Mouse (Mus musculus) lung, embryonic 14.5 days (tissue): ENCODE measurements around the gene Olfr71. TPM values are rescaled to one million over a fixed set of nuclear protein-coding genes. Genes with fewer than 3 reads are reported as not detected.

Experiments
- ATAC-seq: fragments of 200-750 bp; cut with Nextera tagmentation; 2 replicates; pipeline ENCODE4 v1.8.0; 2017; ENCODE audit warnings: mild to moderate bottlenecking, moderate TSS enrichment, moderate library complexity; ENCODE audit not compliant: insufficient read depth
- DNase-seq: peaks from one replicate; pipeline ENCODE4 v3.0.0-alpha.2; 2015
- H3K27ac ChIP-seq: fragments of 300-500 bp; sonication (generic); 2 replicates; pipeline ENCODE4 v1.5.1; 2014; ENCODE audit warnings: low read depth, mild to moderate bottlenecking, moderate library complexity
- H3K27me3 ChIP-seq: fragments of 300-500 bp; sonication (generic); 2 replicates; pipeline ENCODE4 v1.6.1; 2014; ENCODE audit warnings: low read length, control low read depth; ENCODE audit not compliant: insufficient read depth
- H3K36me3 ChIP-seq: fragments of 300-500 bp; sonication (generic); 2 replicates; pipeline ENCODE4 v1.6.1; 2014; ENCODE audit warnings: control low read depth; ENCODE audit not compliant: insufficient read depth
- H3K4me1 ChIP-seq: fragments of 300-500 bp; sonication (generic); 2 replicates; pipeline ENCODE4 v1.6.1; 2014; ENCODE audit warnings: antibody characterized with exemption, control low read depth; ENCODE audit not compliant: insufficient read depth
- H3K4me2 ChIP-seq: fragments of 300-500 bp; sonication (generic); 2 replicates; pipeline ENCODE4 v1.6.1; 2014; ENCODE audit warnings: mild to moderate bottlenecking
- H3K4me3 ChIP-seq: fragments of 300-500 bp; sonication (generic); 2 replicates; pipeline ENCODE4 v1.5.1; 2014; ENCODE audit warnings: low read depth, low read length
- H3K9ac ChIP-seq: fragments of 300-500 bp; sonication (generic); 2 replicates; pipeline ENCODE4 v1.6.1; 2014
- H3K9me3 ChIP-seq: fragments of 300-500 bp; sonication (generic); 2 replicates; pipeline ENCODE4 v1.6.1; 2016; ENCODE audit warnings: low read depth, low read length, control low read depth
- CTCF ChIP-seq: IDR thresholded peaks from 2 replicates; pipeline ENCODE4 v1.5.1; 2016; ENCODE audit warnings: antibody characterized with exemption, low read depth
- WGBS: fragments of 180-500 bp; shearing (Covaris S2); extraction: QIAGEN DNeasy Blood & Tissue Kit; methylation state at CpG from one replicate; pipeline ENCODE4 v1.1.7; 2014; 5-methylcytosine and 5-hydroxymethylcytosine counted together
- polyA plus RNA-seq: library from polyadenylated mRNA; unstranded; fragments of >200 nt; fragmentation: Nextera tagmentation; extraction: Ambion mirVana; gene quantifications from 2 replicates; pipeline ENCODE4 v1.2.1, GENCODE M21; 2014

Gene Olfr71
- polyA plus RNA-seq, 1 experiment from 2014 or later, result not detected

DNA sequence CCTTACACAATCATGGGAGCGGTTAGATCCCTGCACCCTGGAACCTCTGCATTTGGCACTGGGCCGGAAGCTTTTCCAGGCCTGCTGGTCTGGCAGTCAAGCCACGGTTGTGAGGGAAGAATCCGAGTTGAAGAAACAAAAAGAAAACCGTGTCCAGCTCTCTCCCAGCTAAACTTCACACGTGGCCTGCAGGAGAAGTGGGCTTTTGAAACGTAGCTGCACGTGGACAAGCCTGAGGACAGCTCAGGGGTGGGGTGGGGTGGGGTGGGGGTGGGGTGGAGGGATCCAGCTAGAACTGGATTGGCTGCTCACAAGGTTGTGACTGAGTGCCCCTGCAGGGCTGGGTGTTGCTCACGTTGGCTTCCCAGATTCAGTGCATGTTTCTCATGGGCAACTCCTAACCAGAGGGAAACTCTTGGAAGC is 14.8 kb downstream of the Olfr71 start:
- Histone ChIP-seq H3K36me3 (no peaks in the 10 kb centered on the region), H3K9me3 (no peaks in the 10 kb centered on the region), H3K27ac (no peak overlapping the region), H3K9ac (no peak overlapping the region), H3K4me1 (no peaks in the 10 kb centered on the region), H3K27me3 (no peaks in the 10 kb centered on the region), H3K4me2 (no peak overlapping the region), H3K4me3 (no peak overlapping the region)
- ATAC-seq, result peak; percentile 73
- peak; percentile 34 for DNase-seq
- TF ChIP-seq CTCF, result no peak
- WGBS, result 21% methylated on average over 9 of the region's 9 CpGs

DNA sequence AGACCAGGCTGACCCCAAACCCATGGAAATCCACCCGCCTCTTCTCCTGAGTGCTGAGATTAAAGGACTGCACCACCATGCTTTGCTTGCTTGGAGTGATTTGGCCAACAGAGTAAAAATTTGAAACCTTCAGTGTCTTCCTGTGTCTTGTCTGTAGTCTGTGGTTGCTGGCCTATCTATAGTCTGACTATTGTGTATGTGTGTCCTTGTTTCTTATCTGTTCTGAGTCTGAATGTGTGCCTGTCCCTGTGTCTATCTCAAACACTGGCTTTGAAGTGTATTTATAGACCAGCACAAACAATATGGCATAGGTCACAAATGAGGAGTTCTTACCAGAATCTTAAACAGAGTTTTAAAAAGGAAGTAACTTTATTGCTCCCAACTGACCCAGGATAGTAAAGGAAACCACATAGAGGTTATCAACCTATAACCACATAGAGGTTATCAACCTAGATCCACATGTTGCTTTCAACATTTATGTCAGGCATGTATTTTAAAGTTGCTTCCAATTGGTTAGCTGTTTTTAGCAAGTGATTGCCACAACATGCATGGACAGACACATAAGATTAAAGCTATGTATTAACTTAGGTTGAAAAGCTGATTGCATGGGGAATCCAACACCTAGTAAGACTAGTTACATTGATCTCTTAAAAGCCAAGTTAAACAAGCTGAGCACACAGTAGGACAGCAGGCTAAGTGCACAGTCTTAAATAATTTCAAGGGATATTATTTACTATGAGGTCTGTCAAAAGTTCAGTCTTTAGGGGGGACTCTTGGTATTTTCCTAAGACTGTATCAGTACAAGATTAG is 15.4 kb downstream of the Olfr71 start:
- no peak for TF ChIP-seq CTCF
- H3K36me3 ChIP-seq, result no peaks in the 10 kb centered on the region
- WGBS, result 69% methylated on average over 1 of the region's 1 CpGs
- no peaks in the 10 kb centered on the region for H3K27me3 ChIP-seq
- no peaks in the 10 kb centered on the region for H3K9me3 ChIP-seq
- no peaks in the 10 kb centered on the region for H3K4me1 ChIP-seq
- no peak for ATAC-seq
- H3K9ac ChIP-seq, result no peak overlapping the region
- H3K27ac ChIP-seq, result no peak overlapping the region
- H3K4me3 ChIP-seq, result no peak overlapping the region
- no peak for DNase-seq
- H3K4me2 ChIP-seq, result no peak overlapping the region

DNA sequence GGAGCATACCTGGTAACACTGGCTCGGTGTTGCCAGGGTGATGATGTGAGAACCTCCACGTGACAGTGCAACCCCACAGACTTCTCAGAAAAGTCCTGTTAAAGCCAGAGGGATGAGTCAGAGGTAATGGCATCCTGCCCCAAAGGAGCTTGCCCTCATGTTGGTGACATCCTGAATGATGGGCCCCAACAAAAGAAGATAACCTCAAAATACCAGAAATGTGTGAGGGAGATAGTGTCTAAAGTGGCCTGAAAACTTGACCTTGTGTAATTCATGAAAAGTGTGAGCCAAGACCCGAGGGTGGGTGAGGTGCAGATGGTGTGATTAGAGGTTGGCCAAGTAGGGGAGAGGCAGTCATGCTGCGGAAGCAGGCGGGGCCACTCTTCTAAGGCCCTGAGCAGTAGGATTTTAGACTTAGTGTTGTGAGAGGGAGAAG is 16.2 kb downstream of the Olfr71 start:
- DNase-seq (no peak), ATAC-seq (0 out of 2 replicates have a peak, but pooled peaks have one; percentile 28)
- 56% methylated on average over 5 of the region's 5 CpGs for WGBS

DNA sequence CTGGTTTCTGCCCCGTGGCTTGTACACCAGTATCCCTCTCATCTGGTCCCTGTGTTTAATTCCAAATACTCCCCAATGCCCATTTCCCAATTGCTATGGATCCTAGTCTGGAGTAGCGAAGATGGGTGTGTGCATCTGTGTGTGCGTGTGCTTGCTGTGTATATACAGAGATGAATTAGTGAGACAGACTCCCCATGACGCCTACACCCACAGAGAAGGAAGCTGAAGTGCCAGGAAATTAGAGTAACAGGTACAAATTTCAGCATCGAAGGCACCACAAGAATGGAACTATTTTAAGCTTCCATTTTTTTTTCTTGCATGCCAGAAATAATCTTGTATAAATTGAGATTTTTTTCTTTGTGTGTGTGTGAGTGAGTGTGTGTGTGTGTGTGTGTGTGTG is 19.0 kb downstream of the Olfr71 start:
- H3K4me1 ChIP-seq, result no peaks in the 10 kb centered on the region
- H3K27ac ChIP-seq, result no peak overlapping the region
- no peak for TF ChIP-seq CTCF
- ATAC-seq (no peak), DNase-seq (no peak)
- H3K4me2 ChIP-seq, result no peak overlapping the region
- WGBS, result 74% methylated on average over 5 of the region's 5 CpGs
- no peak overlapping the region for H3K4me3 ChIP-seq
- H3K9me3 ChIP-seq, result no peaks in the 10 kb centered on the region
- no peak overlapping the region for H3K9ac ChIP-seq
- no peaks in the 10 kb centered on the region for H3K27me3 ChIP-seq
- H3K36me3 ChIP-seq, result 0 out of 2 replicates have a peak, but pooled peaks cover 3% of the 10 kb centered on the region

More for the DNA sequence above, 16.2 kb downstream of the Olfr71 start:
- Histone ChIP-seq H3K4me3 (no peak overlapping the region), H3K4me2 (no peak overlapping the region), H3K36me3 (no peaks in the 10 kb centered on the region), H3K27ac (no peak overlapping the region), H3K9ac (no peak overlapping the region), H3K9me3 (no peaks in the 10 kb centered on the region), H3K4me1 (no peaks in the 10 kb centered on the region), H3K27me3 (no peaks in the 10 kb centered on the region)
- no peak for TF ChIP-seq CTCF

DNA sequence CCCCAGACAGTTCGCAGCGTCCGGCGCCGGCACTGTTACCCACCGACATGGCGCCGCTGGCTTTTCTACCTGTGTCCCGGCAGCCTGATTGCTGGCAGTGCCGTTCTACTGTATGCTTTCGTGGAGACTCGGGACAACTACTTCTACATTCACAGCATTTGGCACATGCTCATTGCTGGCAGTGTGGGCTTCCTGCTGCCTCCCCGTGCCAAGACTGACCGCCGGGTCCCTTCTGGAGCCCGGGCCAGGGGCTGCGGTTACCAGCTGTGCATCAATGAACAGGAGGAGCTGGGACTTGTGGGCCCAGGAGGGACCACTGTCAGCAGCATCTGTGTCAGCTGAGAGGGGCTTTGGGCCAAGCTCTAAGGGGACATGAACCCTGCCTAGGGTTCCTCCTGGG is 20.0 kb downstream of the Olfr71 start:
- no peak for DNase-seq
- H3K4me3 ChIP-seq, result no peak overlapping the region
- 0 out of 2 replicates have a peak, but pooled peaks cover 12% of the 10 kb centered on the region for H3K36me3 ChIP-seq
- no peak overlapping the region for H3K4me2 ChIP-seq
- no peaks in the 10 kb centered on the region for H3K4me1 ChIP-seq
- WGBS, result 91% methylated on average over 17 of the region's 17 CpGs
- no peak overlapping the region for H3K9ac ChIP-seq
- no peak overlapping the region for H3K27ac ChIP-seq
- TF ChIP-seq CTCF, result no peak
- no peak for ATAC-seq
- no peaks in the 10 kb centered on the region for H3K9me3 ChIP-seq
- no peaks in the 10 kb centered on the region for H3K27me3 ChIP-seq

DNA sequence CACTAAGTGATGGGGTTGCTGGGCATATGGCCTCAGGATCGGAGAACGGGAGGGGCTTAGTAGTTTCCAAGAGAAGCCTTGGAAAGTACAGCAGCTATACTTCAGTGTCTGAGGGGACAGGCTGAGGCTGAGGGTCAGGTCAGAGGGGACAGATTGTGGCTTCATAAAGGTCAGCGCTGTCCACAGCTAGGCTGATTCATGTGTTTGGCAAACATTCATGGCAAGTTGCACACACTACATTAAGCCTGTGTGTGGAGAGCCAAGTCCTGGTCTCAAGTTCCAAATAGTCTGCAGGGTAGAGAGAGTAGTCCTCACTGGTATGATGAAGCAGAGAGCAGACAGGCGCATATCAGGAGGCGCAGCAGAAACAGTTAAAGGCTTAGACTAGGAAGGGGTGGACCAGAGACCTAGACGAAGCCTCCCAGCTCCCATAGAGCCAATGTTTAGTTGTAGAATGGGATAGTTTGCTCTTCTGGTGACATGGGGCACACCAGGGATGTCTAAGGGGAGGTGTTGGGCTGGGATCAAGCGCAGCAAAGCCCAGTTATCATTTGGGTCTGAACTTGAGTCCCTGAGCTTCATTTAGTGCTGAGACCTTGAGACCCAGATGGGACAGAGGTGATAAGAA is 30.5 kb downstream of the Olfr71 start:
- H3K9ac ChIP-seq, result no peak overlapping the region
- no peak overlapping the region for H3K4me3 ChIP-seq
- WGBS, result 81% methylated on average over 7 of the region's 7 CpGs
- no peak for TF ChIP-seq CTCF
- no peaks in the 10 kb centered on the region for H3K4me1 ChIP-seq
- no peak for ATAC-seq
- peaks cover 16% of the 10 kb centered on the region; the same call in 1 of the 2 replicates for H3K36me3 ChIP-seq
- no peaks in the 10 kb centered on the region for H3K9me3 ChIP-seq
- H3K27me3 ChIP-seq, result no peaks in the 10 kb centered on the region
- no peak overlapping the region for H3K27ac ChIP-seq
- no peak for DNase-seq
- no peak overlapping the region for H3K4me2 ChIP-seq

DNA sequence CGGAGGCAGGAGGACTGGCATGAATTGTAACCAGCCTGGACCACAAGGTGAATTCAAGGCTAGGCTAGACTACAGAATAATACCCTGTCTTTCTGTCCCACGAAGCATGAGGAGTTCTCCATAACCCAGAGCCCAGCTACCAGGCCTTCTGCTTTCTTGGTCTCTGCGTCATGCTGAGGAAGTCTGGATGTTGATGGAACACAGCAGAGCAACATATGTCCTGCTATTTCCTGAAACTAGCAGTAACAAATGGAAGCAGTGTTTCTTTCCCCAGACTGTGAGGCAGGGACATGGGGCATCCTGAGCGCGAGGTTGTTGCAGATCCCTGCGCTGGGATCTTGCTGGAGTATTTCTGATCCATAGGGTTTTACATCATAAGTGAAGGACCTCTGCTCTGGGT is 31.5 kb downstream of the Olfr71 start:
- Histone ChIP-seq H3K9ac (no peak overlapping the region), H3K4me1 (no peaks in the 10 kb centered on the region), H3K9me3 (no peaks in the 10 kb centered on the region), H3K4me2 (no peak overlapping the region), H3K27me3 (no peaks in the 10 kb centered on the region), H3K27ac (no peak overlapping the region), H3K36me3 (peaks cover 22% of the 10 kb centered on the region; the same call in 1 of the 2 replicates), H3K4me3 (no peak overlapping the region)
- WGBS, result 88% methylated on average over 6 of the region's 6 CpGs
- DNase-seq (no peak), ATAC-seq (no peak)
- no peak for TF ChIP-seq CTCF
